Mouse (Mus musculus) spleen, embryonic (tissue): ENCODE results near the gene Akap3.

Experiments used
- CTCF ChIA-PET: fragments of 350-600 bp; sonication (Branson Sonifier 250); formaldehyde crosslinking; loops from one replicate; lab custom pipeline; 2022; lab: Charles Lee

Gene Akap3

DNA sequence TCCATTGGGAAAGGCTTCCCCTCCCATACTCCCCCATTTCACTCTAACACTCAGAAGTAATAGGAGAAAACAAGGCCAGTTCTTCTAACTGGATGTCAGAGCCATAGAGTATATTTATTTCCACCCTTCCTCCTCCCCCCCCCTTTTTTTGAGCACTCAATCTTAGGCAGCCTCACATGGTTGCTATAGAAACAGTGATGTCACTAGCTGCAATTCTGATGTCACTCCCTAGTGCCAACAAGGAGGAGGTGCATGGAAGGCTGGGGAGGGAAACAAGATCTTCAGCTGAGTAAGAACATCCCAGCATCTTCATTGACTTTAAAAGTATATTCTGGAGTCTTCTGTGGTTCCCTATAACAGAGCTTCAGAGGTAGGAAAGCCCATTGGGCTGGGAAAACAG is at the start of gene Akap3:
Gene Akap3, plus strand, starts transcription at position 218 of the 400 bp plus-strand sequence.
- CTCF ChIA-PET, result no interaction called here

DNA sequence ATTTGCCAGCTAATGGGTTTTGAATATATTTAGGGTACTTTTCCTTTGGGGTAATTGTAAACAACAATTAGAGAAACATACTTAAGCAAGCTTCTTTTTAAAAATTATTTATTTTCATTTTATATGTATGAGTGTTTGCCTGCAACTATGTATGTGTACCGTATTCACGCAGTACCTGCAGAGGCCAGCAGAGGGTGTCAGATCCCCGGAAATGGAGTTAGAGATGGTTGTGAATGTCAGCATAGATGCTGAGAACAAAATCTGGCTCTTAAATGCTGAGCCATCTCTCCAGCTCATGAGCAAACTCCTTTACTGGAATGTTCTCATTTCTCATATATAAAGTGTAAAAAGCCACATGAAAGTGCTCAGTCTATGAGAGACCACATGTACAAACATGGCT is 46.1 kb upstream of the Akap3 start:
- CTCF ChIA-PET, result no interaction called here

DNA sequence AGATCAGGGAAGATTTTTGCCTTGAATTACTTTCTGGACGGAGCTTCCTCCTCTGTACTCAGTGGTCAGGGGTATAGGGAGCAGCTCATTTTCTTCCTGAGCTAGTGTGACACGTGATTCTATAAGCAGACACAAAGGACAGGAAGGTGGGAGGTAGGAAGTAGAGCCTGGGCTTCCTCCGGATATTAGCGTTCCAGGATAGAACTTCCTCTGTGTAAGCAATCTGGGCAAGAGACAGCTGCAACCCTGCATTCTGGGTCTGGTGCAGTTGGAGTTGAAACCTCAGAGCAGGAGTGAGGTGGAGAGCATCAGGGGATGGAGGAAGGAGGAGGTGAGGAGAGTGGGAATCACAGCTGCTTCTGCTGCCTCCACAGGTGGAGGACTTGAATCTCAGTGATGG is 44.8 kb upstream of the Akap3 start:
- CTCF ChIA-PET, result interaction anchor here (0.8 kb wide), 1 partner anchor 17 kb away, joined by 6 read pairs; no protein-coding TSS in a partner anchor

- CTCF ChIA-PET, result interaction anchor here (0.8 kb wide), 1 partner anchor 17 kb away, joined by 6 read pairs; no protein-coding TSS in a partner anchor
Observed at GRCm38 (mm10) chr6:126808561-126808960, 44.3 kb upstream of the Akap3 start.

DNA sequence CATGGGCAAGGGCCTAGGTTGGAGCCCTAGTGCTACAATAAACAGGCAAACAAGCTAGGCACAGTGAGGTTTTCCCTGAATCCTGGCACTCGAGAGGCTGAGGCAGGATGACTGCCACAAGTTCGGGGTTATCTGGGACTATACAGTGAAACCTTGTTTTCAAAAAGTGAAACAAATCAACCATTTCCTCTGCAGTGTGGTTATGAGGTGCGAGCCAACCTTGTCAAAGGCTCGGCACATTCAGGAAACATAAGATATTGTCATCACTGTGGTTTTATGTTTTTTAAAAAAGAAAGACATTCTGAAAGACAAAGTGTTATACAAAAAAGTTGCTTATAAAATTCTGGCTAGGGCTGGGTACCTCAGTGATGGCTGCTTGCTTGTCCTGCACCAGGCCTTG is 41.4 kb upstream of the Akap3 start:
- CTCF ChIA-PET, result no interaction called here

DNA sequence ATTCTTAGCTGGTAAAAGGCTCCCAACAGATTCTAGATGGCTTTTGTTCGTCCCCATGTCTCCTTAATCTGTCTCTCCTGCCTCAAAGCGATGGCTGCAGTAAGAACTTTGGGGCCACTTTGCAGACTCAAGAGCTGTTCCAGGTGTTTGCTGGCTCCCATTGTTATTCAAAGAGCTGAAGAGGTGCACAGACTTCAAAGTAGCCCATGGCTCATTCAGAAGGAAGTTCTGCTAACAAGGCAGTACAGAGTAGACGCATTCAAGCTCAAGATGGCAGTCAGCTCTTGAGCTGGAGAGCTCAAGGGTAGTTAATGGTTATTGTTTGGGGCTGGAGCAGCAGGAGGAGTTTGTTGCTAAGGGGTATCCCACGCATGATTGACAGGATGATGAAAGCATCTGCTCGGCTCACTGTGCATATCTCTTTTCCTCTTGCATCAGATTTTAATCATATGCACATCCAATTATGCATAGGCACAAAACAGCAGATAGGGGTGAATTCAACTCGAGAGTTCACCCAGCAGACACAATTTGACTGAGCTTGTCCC is 37.6 kb upstream of the Akap3 start:
- CTCF ChIA-PET, result no interaction called here

- CTCF ChIA-PET, result no interaction called here
Observed at GRCm38 (mm10) chr6:126816338-126816737, 36.6 kb upstream of the Akap3 start.

DNA sequence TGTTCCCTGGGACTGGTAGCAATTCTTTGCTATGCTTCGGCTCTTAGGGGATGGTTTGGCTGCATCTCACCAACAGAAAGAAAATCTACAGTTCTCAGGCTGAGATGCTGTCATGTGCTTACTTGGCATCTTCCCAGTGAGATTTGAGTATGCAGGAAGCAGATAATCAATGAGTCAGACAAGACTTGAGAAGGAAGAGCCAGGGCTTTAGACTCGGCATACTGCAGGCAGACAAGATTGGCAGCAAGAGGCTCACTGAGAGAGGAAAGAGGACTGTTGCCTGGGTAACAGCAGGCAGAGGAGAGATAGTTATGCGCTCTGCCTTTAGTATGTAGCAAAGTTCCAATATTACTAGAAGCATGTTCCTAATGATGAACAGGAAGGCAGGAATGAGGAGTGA is 29.8 kb upstream of the Akap3 start:
- CTCF ChIA-PET, result no interaction called here

GRCm38 (mm10) chr6:126836628-126837027 is 16.3 kb upstream of the Akap3 start:
- CTCF ChIA-PET, result interaction anchor here (0.6 kb wide), 1 partner anchor 14 kb away, joined by 3 read pairs; no protein-coding TSS in a partner anchor

- CTCF ChIA-PET, result no interaction called here
Observed at GRCm38 (mm10) chr6:126848712-126849704, 3.9 kb upstream of the Akap3 start, which contains the start of gene Ndufa9. TSS of gene Ndufa9 (minus strand) at chr6:126849136.

DNA sequence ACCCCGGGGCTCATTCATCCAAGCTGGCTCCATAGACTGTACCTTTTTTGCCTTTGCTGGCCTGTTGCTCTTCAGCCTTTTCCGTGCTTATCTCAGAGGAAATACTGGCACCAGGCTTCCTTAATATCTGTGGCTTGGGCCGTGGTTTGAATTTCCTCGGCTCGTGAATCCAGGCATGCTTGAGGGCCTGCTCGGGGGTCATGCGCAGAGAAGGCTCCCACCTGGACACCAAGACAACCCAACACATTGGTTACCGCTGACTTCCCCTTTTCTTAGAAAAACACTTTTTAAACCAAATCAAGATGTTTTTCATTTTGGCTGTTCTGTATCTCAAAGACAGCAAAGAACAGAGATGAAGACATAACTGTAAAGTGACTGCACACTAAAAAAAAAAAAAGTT is 24.2 kb downstream of the Akap3 start:
- CTCF ChIA-PET, result no interaction called here

GRCm38 (mm10) chr6:126907378-126907777 is 54.5 kb downstream of the Akap3 start:
- CTCF ChIA-PET, result no interaction called here

DNA sequence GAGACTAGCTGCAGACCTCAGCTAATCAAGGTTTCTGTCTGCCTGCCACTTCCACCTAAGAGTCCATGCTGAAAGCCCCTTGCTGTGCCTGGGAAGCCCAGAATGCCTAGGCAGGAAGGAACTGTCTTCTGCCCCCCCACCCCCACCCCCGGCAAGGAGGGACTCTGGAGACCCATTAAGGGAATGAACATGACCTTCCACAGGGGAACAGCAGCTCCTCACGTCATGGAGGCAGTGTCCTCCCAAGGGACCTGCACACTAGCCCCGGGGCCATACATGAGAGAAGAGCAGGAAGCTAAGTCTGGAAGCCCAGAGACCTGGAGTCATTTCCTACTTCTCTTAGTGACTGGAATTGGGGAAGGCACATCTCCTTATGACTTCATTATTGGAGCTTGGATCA is 55.0 kb downstream of the Akap3 start:
- CTCF ChIA-PET, result interaction anchor here (0.7 kb wide), 1 partner anchor 12 kb away, joined by 8 read pairs; no protein-coding TSS in a partner anchor

DNA sequence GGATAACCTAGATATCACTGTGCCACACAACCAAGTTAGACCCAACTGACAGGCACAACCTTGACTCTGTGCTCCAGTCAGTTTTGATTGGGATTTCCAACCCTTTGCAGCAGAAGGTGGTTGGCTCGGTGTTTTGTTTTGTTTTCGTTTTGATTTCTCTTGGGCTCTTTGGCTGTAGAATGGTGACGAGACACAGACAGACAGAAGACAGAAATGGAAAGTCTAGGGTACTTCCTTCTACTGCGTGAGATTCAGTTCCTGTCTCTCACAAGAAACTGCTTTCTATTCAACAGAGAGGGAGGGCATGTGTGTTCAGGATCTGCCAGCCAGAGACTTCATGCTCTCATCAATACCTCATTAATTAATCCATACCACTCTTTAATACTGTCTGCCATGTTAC is 57.8 kb downstream of the Akap3 start:
- CTCF ChIA-PET, result no interaction called here

DNA sequence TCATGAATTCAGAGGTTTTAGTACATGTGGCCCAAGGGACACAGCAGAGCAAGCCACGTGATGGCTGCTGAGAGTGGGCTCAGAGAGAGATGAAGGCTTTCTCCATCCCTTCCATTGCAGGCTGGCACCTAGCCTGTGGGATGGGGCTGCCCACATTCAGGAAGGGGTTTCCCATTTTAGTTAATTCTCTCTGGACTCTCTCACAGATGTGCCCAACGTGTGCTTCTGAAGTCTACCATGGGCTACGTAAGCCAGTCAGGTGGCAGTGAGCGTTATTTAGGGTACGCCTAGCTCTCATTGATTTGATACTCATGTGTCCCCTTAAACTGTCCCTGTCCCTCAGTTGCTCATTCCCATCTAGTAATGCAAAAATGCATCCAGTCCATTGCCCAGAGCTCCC is 62.0 kb downstream of the Akap3 start:
- CTCF ChIA-PET, result interaction anchor here (0.6 kb wide), 1 partner anchor 25 kb away, joined by 3 read pairs; the partner anchor contains the start of gene D6Wsu163e

GRCm38 (mm10) chr6:126921111-126921881 is 68.4 kb downstream of the Akap3 start, which contains the start of gene Dyrk4:
TSS of gene Dyrk4 (minus strand) at chr6:126921839.
- CTCF ChIA-PET, result no interaction called here
